Mouse (Mus musculus) left cerebral cortex, postnatal 25 days (tissue): ENCODE data around the gene Gprc5b. TPM values are rescaled to one million over a fixed set of nuclear protein-coding genes. Genes with fewer than 3 reads are reported as not detected.

Source experiments
- DNase-seq, 2 experiments: peaks; one replicate each; pipeline ENCODE4 v3.0.0; 2022; ENCODE audit warnings: low spot score in 2 of 2, mixed read lengths in 1 of 2
- intact Hi-C: fragments of 180-260 bp; cut with DNase I; formaldehyde crosslinking; loops from one replicate; pipeline ENCODE4 v1.15.1; 2025
- total RNA-seq, 2 experiments: library from RNA; stranded (reverse); gene quantifications; 2 replicates each; pipeline ENCODE4 v1.2.3; 2021

Gene Gprc5b
- total RNA-seq, 2 experiments from 2014 or later = 98.0 to 99.8 TPM

DNA sequence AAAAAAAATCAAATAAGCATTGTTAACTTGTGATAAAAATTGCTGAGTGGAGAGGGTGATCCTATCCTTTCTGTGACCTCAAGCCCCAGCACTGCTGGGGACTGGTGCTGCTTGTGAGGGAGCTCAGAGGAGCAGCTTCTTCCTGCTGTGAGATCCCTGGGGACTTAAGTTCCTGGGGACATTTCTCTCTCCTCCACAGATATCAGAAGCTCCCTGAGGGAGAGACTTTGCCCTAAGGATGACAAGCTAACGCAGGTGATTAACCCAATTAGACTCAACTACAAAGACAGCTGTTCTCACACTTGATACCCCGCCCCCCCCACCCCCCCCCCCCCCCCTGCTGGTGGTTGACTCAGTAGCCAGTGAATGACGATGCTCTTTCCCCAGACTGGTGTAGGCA lies 30.2 kb downstream of the Gprc5b start:
- intact Hi-C loops = no loop called here
- no peak for DNase-seq

DNA sequence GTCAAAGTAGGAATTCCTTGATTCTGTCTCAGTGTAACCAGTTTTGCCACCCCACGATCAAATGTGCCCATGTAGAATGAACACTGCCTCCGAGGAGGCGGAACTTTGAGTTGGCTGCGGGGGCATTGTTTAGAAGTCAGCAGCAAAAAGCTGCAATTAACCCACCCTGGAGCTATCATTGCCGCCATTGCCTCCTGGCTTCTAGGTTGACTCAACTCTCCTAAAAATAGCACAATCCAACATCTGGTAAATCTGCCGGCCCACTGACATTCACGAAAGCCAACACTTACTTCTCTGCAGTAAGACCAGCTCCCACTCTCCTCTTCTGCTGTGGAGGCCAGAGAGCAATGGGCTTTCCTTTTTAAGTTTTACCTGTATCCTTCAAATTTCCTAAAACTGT lies 35.8 kb downstream of the Gprc5b start:
- DNase-seq = no peak
- intact Hi-C loops = no loop called here

DNA sequence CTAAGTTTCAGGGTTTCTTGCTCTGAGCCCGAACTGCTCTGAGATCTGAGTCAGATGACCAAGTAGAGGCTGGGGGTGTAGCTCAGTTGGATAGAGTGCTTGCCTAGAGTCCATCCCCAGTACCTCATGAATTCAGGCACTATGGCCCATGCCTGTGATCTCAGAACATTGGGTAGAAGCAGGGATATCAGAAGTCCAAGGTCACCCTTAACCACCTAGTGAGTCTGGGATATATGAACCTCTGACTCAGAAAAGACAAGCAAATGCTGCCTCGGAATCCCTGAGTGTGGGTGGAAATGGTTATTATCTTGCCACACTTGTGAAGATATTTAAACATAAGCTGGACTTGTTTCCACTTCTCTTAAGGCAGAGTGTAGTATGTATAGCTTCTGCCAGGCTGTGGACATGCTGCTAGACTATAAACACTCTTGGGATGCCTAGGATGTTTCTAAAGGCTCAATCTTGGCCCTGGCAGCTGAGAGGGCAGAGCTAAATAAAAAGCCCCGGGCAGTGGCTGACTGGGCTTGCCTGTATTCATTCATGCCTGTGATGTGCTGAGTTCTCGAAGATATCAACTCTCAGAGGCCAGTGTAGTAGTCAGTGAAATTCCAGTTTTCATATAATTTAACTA lies 38.3 kb downstream of the Gprc5b start:
- DNase-seq = no peak
- intact Hi-C loops = no loop called here

DNA sequence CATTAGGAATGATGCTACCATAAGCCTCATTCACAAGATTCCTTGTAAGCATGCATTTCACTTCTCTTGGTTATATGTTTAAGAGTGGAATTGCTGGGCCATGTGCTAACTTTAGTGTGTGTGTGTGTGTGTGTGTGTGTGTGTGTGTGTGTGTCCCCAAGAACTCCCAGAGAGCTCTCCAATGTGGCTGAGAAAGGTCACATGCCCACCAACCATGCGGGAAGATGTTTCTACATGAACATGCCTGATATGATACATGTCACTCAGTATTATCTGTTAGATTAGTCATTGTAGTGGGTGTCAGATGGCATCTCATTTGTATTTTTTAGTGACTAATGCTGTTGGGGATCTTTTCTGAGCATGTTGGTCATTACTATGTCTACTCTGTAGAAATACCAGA lies 40.0 kb downstream of the Gprc5b start:
- intact Hi-C loops = no loop called here
- no peak for DNase-seq

DNA sequence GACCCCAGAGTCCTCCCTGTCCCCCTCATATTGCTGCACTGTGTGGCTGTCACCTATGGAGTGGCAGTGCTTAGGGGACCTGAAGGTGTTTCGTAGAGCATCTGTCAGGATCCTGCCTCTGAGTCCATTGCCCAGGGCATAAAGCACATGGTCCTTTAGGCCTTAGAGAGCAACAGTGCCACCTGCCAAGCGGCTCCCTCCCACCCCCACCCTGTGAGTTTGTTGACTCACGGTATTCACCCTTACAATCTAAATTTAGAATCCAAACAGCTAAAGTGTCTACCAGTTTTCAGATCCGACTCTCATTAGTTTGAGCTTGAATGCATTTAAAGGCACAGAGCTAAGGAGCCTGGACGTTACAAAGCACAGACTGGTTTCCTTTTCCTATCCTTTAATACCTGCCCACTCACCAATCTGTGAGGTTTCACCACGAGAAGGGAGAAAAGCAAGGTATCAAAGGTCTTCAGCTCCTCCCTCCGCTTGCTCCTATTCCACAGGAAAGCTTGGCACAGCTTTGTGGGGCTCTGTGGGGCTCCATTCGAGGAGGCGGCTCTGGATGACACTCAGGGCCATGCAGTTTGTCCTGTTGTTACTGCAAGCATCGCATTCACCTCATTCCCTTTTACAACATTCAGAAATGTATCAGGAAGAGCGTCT lies 41.3 kb downstream of the Gprc5b start:
- intact Hi-C loops = no loop called here
- no peak for DNase-seq

DNA sequence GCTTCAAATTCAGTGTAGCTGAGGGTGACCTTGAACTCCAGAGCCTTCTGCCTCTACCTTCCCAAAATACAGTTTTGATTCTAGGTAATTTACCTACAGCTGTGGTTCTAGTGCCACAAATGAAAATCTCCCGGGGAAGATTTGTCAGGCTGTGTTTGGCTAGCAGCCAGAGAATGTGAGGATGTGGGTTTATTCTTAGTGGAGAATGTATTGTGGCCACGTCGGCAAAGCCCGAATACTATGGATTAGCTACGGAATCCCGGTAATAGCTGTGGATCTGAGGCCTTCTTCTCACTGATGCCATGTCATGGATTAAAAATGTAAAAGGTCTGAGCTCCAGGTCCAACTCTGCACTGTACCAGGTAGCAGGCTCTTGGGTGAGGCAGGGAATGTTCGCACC lies 45.3 kb downstream of the Gprc5b start:
- intact Hi-C loops = no loop called here
- DNase-seq = no peak

DNA sequence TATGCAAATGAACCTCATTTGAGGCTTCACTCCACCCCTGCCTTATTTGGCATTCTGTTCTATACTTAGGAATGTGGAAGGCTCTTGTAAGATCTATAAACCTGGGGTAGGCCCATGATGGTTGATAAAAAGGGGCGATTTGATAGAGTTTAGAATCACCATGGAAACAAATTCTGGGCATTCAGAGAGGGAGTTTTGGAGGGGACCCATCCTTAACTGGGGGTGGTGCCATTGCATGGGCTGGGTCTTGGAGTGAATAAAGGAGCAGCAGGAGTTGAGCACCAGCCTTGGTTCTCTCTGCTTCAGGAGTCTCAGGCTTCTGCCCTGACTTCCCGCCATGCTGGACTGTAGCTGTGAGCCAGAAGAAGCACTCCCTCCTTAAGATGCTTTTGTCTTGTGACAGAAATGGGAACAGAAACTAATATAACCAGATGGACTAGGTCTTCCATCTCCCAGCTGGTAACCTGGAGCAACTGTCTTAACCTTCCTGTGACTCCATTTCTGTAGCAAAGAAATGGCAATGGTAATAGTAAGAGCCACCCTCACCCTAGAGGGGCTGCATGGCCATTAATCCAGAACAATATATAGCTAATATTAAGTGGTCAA lies 46.2 kb downstream of the Gprc5b start:
- no peak for DNase-seq
- intact Hi-C loops = no loop called here

DNA sequence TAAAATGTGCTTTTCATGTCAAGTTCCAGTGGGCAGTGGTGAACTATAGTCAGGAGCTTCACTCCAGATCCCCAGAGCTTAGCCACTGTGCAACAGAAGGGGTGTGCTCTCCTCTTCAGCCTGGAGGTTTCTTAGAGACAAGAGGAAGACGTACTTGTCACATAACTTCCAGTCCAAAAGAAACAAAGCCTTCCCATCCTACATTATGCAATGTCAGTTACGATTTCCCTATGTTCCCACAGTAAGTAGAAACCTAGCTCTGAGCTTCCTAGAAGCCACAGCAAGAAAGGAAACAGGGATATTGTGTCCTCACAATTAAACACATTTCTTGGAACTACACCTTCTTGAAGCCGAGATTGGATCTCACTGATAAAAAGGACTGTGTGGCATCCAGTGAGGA lies 47.8 kb downstream of the Gprc5b start:
- DNase-seq = no peak
- intact Hi-C loops = no loop called here

DNA sequence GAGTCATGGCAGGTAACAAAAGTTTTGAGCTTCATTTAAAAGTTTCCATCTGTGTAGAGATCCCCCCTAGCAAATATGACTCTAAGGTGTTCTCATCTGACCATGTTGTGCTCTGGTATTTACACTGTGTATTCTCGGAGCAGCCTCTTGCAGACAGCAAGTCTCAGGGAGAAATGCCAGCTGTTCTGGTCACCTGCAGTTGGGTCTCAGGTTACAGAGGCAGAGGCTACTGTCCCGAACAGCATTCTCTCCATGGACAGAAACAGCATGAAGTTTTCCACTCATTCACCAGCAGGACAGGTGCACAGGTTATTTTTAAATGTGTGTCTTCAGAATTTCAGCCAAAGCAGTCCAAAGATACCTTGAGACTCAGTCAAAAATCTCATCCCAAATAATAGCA lies 50.1 kb downstream of the Gprc5b start:
- intact Hi-C loops = no loop called here
- no peak for DNase-seq

DNA sequence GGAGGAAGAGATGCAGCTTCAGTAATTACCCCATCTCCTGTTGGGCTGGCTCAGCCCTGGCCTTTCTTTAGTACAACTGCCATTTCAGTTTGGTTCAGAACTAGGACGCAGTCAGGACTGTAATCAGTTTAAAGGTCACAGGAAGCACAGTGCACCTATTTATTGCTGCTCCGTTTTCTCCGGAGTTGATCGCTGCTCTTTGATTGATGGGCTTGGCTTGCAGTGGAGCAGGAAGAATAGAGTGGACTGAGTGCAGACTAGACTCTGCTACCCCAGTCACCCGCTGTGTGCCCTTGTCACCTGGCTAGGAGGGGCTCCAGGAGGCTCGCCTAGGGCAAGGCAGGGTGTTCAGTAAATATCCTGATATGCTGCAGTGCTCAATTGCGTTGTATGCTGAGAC lies 51.8 kb downstream of the Gprc5b start:
- no peak for DNase-seq
- intact Hi-C loops = no loop called here

DNA sequence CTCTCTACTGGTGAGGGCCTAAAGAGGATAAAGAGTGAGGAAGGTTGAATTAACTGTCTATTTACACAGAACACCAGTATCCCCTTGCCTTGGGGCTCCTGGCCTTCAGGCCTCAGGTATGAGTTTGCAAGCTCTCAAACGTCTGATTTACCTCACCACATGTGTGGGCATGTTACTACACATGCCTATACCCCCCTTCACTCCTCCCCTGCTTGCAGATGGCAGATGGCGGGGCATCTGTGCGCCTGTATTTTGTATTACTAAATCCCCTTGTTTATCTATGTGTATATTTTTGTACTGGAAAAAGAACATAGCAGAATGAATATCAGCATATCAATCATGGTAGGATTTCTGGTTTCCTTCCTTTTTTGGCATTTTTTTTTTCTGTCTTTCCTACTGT lies 52.7 kb downstream of the Gprc5b start:
- DNase-seq = peak in 1 of 2 experiments; percentile 33
- intact Hi-C loops = no loop called here

DNA sequence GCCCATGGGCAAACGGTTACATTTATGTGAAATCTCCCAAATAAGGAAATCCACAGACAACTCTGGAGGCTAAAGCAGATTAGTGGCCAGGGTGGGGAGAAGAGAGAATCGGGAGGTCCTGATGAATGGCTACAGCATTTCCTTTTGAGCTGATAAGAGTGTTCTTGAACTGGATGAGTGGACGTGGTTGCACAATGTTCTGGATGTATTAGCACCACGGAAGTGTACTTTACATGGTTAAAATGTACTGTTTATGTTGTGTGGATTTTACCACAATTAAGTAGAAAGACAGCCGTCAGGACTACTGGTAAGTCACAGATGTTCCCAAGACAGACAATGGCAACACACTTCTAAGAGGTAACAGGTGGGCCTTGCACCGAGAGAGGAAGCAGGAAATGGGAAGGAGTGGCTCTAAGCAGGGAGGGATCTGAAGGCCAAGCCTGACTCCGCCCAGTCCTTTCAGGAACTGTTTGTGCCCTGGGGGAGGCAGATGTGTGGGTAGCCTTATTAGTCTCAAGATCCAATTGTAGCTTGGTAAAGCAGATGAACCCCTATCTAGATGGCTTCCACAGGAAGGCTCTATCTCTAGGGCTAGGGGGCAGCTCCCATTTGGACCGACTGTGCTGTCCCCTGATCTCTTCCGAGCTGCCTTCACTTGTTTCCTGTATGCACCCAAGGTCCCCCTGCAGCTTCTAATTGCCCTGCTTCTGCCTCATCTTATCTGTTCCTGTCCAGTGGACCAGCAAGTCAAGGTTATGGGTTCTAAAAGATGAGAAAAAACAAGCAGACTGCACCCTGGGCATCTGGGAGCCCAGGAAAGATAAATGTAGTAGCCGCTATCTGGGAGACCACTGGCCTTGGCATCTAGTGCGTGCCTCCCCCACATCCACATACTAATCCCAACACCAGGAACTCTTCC lies 57.3 kb downstream of the Gprc5b start:
- intact Hi-C loops = no loop called here
- DNase-seq = no peak

DNA sequence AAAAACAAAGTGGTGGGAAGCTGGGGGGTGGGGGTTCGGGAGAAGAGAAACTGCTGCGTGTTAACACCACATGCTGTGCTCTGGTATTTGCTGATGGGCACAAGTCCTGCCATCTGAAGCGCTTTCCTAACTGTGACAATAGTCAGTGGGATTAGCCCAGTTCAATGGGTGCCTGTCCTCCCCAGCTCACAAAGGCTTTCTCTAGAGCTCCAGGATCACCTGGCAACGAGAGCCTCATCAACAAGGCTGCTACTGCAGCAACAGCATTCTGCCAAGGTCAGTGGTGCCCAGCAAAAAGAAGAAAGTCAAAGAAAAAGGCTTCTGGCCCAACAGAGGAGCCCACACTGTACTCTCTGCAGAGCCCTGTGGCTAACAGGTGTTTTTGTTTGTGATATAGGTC lies 58.2 kb downstream of the Gprc5b start:
- no peak for DNase-seq
- intact Hi-C loops = no loop called here

DNA sequence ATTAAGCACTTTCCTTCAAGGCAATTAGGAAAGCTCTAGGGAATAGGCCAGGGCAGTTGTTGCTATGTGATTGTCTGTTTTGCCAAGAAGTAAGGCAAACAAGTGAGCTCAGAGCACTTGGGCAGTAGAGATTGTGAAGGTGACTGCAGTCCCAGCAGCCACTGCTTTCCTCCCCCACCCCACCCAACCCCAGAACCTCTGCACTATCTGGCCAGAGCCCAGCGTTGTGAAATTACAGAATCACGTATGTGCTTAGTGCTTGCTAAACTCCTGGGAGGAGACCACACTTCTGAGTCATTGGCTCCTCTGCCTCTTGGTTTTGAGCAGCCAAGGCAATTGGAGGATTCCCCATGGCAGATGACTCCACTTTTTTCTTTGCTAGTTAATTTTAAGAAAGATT lies 59.7 kb downstream of the Gprc5b start:
- DNase-seq = peak in 1 of 2 experiments; percentile 41
- intact Hi-C loops = no loop called here

DNA sequence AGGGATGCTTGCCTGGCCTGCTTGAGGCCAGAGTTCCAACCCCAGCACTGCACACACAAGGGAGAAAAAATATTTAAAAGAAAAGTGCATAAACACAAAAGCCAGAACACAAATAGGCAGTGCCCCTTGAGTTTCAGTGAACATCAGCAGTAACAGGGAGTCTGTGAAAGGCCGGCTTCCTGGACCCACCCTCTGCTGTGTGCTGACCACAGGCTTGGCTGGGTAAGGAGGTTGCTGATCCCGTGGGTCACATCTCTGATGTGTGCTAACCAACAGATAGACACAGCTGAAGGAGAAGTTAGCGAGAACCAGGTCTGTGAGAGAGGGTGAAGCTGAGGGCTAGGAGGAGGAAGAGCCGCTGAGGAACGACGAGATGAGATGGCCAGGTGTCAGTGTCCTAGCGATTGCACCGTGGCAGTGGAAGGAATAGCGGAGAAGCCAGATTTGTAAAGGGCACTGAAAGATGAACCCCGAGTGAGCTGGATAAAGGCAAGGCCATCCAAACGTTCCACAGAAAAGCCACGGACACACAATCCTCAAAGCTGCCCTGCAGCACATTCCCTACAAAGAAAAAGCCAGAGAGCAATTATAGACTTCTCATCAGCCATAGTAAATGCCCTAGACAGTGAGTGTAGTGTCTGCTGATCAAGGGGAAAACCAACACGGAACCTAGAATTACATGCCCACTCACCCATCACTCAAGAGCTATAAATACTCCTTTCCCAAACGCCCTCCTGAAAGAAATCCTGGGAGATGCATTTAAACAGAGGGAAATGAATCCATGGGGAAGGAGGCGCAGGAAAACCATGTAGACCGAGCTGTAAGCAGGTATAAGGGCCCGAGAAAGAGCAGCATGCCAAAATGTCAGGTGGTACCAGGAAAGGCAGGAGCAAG lies 63.3 kb downstream of the Gprc5b start:
- DNase-seq = no peak
- intact Hi-C loops = loop anchor here (5.0 kb wide), 1 partner anchor 61 kb away; no protein-coding TSS in a partner anchor

DNA sequence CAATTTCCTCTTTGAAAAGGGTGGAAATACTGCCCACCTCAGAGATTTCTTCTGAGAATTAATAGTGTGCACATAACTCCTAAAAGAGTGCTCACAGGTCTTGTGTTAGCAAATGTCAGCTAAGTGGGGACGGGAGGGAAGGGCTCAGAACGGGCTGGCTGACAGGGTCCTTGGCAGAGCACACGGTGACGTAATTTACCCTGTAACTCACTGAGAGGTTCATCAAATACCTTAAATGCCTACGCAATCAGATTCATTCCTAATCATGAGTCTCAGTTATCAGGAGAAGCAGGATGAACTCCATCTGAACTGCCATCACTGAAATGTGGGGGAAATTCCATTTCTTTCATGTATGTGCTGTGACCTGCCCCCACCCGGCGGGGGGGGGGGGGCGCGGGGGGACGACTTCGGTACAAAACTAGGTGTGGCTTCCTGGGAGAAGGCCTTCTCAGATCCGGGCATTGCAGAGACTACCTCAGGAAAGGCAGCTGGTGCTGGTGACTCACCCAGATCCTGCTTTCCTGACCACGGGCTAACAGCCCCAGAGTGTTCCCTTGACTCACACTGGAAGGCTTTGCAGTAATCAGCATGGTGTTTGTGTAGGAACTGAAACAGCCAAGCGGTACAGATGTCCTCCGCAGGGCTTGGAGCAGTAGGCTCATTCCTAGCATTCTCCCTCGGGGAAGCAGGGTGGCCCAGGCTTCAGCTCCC lies 65.3 kb downstream of the Gprc5b start:
- intact Hi-C loops = loop anchor here (5.0 kb wide), 2 partner anchors 53 to 63 kb away; no protein-coding TSS in a partner anchor
- DNase-seq = peak; percentile 36 to 76

DNA sequence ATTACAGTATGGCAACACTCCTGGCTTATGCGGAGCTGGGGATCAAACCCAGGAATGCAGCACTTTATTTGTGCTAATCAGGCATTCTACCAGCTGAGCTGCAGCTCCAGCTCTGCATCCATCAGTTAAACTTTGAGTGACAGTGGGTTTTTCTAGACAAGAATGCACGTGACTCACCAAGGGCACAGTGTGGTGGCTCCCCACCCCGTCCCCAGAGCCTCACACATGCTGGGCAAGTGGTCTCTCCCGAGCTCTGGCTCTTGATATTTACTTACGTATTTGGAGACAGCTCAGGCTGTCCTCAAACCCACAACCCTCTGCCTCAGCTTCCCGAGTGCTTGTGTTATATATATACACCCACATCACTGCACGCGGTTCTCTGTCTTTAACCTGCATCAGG lies 66.1 kb downstream of the Gprc5b start:
- no peak for DNase-seq
- intact Hi-C loops = loop anchor here (5.0 kb wide), 1 partner anchor 53 kb away; no protein-coding TSS in a partner anchor

DNA sequence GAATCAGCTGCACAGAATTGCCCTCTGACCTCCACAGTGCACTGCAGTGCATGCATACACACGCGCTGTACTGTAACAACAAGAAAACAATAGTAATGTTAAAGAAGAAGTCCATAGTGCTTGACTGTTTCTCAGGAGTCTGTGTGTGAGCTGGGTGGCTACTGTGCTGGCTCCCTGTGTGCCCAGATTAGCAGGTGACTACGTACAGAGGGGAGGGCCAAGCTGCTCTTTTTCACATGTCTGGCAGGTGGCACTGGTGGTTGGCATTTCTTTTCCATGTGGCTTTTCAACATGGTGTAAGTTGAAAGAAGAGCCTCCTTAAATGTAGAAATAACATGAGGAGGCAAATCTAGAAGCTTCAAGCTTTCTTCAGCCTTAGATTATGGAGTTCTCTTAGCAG lies 66.7 kb downstream of the Gprc5b start:
- intact Hi-C loops = loop anchor here (5.0 kb wide), 1 partner anchor 54 kb away; no protein-coding TSS in a partner anchor
- DNase-seq = no peak
